Mouse (Mus musculus) left cerebral cortex, postnatal 4 days (tissue): ENCODE measurements around the gene Exoc5. TPM values are rescaled to one million over a fixed set of nuclear protein-coding genes. Genes with fewer than 3 reads are reported as not detected.
A peak's percentile ranks its signal among the peaks of the same experiment; 100 is the strongest.
"Not testable (repeated sequence)": the region's sequence is repeated elsewhere in the genome, so short reads cannot be mapped to it uniquely, and the experiment has no call there.

Experiments
- DNase-seq: peaks from one replicate; pipeline ENCODE4 v3.0.0-alpha.2; 2022
- intact Hi-C: fragments of 180-260 bp; cut with DNase I; formaldehyde crosslinking; loops from one replicate; pipeline ENCODE4 v1.15.1; 2025
- total RNA-seq, 2 experiments: library from RNA; stranded (reverse); gene quantifications; 2 replicates each; pipeline ENCODE4 v1.2.3; 2021

Exoc5 gene
- total RNA-seq = 10 to 100 TPM; 81.1 to 88.8 TPM

DNA sequence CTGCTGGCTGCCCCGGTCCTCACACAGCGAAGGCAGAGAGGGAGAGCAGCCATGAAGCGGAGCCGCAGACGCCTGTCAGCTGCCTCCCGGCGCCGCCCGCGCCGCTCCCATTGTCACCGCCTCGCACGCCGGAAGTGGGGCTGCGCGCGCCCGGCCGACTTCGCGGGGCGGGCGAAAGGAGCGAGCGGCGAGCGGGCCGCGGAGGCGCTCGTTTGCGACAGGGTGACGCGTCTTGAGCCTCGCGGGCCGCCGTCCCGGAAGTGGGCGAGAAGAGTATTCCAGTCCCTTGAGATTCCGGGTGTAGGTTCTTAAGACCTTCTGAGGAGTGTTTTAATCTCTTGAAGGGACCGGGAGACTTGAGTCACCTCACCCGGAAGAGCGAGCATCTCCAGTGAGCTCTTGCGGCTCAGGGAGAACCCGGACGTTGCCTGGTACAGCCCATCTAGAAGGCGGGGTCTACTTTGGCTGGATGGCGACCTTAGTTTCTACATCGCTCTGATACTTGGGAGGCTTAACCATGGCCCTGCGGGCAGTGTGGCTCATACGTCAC lies at the start of gene Exoc5:
Exoc5 (minus strand) TSS at position 380 of the 550 bp plus-strand sequence.
- DNase-seq = peak; percentile 97
- intact Hi-C loops = no loop called here

DNA sequence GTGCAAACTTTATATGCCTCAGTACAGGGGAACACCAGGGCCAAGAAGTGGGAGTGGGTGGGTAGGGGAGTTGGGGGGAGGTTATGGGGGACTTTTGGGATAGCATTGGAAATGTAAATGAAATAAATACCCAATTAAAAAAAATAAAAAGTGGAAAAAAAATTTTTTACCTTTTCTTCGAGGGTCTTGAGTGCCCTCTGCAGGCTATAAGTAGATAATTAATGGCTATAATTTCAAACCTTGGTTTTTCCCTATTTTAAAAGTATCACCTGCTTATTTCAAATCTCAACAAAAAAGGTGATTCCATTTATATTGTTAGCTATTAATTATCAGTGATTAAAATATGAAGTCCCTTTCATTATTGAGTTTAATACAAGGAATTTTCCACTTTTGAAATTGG lies 25.3 kb upstream of the Exoc5 start:
- intact Hi-C loops, DNase-seq: not testable (repeated sequence)

GRCm38 (mm10) chr14:49091277-49091676 lies 24.8 kb upstream of the Exoc5 start:
- no peak for DNase-seq
- intact Hi-C loops = no loop called here

DNA sequence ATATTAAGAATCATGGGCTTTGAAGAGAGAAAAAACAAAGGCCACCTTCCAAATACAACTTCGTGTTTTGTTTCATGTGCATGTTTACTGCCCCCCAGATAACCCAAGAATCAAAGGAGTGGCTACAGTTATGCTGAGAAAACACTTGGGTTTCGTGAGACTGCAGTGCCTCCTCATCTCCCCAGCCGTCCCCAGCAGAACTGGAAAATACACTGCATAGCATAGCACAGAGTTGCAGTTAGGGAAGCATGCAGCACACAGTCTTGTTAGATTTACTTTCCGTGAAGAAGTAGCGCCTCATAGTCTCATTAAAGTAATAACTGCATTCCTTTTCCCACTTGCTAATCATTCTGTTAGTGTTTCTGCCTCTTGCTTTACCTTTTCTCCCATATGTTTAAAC lies 23.6 kb upstream of the Exoc5 start:
- intact Hi-C loops = no loop called here

GRCm38 (mm10) chr14:49089461-49090058 lies 23.1 kb upstream of the Exoc5 start:
- intact Hi-C loops = no loop called here
- DNase-seq = no peak

More for the DNA sequence above, 23.6 kb upstream of the Exoc5 start:
- no peak for DNase-seq

DNA sequence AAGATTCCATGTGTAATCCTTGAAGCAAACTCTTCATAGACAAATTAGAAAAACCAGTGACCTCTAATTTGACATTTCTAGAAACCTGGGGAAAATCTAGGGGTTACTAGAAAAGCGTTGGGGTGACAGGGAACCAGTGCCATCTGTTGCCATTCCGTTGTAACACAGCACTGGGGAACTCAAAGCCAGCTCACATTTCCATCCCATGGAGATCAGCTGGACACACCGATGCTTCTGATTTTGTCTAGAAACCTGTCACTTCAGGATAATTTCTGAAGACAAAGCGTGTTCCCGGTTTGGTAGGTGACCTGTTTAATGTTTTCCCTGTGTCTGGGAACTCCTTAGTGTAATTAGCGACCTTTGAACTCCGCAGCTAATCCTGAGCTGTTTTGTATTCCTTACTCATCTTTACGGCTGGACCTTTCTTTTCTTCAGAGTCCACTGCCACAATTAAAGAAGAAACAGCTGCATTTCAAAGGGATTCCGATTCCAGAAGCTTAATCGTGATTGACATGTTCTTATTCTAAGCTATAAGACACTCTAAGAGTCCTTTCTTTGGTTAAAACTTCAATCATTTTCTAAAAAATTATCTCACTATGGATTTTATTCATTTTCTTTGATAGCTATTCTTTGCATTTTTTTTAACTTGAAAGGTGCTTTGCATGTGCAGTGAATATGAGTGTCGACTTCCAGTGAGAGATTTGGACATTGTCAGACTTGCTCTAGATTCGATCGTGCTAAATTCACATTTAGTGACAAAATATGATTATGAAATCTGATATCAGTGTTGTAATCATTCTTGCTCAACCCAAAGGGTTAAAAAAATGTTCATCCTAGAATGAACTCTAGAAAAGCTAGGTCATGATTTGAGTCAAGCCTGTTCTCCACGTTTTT lies 21.9 kb upstream of the Exoc5 start:
- DNase-seq = no peak
- intact Hi-C loops = no loop called here

DNA sequence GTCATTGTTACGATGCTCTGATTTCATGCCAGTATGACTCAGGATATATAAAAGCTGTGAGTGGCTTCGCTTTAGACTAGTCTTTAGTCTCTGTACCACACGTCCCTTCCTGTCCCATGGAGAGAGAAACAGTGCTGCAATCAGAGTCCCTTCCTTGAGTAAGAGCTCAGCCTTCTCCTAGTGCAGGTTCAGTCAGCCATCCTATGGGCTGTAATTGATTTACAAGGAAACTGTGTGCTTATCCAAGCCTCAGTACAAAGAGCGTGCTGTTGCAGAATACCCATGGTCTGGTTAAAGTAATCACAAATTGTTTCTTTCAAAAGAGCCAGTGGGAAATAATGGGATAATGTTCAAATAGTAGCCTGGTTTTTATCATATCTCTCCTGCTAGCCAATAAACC lies 20.1 kb upstream of the Exoc5 start:
- no peak for DNase-seq

DNA sequence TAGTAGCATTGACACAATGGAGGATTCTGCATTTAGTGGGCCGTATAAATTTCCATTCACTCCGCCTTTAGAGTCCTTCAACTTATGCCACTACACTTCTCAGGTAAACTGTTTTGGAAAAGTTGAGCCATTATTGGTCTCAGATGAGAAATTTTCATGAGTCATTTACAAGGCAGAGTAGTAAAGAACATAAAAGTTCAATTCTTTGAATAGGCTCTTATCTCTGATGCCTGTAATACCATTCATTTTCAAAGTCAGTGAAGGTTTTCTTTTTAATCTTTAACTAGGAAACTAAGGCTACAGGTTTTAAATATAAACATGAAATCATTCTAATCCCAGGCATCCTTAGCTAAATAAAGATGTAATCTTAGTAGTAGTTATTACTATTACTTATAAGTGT lies 12.4 kb upstream of the Exoc5 start:
- no peak for DNase-seq
- intact Hi-C loops = no loop called here

More for the DNA sequence above, 20.1 kb upstream of the Exoc5 start:
- intact Hi-C loops = no loop called here

GRCm38 (mm10) chr14:49074361-49074760 lies 7.9 kb upstream of the Exoc5 start:
- no peak for DNase-seq
- intact Hi-C loops = no loop called here

GRCm38 (mm10) chr14:49073896-49074295 lies 7.4 kb upstream of the Exoc5 start:
- no peak for DNase-seq
- intact Hi-C loops = no loop called here

DNA sequence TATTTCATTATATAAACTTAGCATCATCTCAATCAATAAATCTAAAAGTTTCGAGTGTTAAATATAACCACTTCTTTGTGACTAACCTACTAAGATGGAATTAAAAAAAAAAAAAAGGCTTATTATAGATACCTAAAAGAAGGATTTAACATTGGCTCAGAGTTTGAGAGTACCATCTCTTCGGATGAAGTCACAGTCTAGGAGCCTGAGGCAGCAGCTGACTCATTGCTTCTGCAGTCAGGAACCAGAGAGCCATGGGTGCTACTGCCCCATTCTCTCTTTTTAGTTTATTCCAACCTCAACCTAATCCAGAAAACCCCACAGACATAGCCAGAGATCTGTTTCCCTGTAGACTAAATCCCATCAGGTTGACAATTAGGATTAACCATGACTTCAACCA lies 6.4 kb upstream of the Exoc5 start:
- intact Hi-C loops = no loop called here
- no peak for DNase-seq

- DNase-seq = peak; percentile 44
- intact Hi-C loops = no loop called here
Measured at GRCm38 (mm10) chr14:49065529-49066273, 752 bp downstream of the Exoc5 start, which contains the start of gene Ap5m1. Ap5m1 (plus strand) TSS chr14:49066097.

GRCm38 (mm10) chr14:49063838-49064237 lies 2.6 kb downstream of the Exoc5 start:
- no peak for DNase-seq
- intact Hi-C loops = no loop called here

DNA sequence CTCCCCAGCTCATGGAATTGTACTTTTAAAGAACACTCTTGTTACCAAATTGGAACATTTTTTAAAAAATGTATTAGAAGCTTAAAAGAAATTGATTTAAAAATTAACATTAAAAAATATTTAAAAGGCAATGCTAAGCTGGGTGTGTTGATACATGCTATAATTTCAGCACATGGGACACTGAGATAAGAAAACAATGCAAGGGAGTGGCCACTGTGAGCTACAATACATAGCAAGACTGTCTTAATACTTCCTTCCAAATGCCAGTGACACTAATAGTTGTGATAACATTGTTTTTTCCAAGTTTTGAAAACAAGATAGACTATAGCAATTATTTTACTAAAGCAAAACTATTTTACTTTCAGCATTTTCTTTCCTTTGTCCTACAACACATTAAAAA lies 17.0 kb downstream of the Exoc5 start:
- intact Hi-C loops = no loop called here
- no peak for DNase-seq

GRCm38 (mm10) chr14:49045610-49046009 lies 20.8 kb downstream of the Exoc5 start:
- DNase-seq = no peak
- intact Hi-C loops = no loop called here

DNA sequence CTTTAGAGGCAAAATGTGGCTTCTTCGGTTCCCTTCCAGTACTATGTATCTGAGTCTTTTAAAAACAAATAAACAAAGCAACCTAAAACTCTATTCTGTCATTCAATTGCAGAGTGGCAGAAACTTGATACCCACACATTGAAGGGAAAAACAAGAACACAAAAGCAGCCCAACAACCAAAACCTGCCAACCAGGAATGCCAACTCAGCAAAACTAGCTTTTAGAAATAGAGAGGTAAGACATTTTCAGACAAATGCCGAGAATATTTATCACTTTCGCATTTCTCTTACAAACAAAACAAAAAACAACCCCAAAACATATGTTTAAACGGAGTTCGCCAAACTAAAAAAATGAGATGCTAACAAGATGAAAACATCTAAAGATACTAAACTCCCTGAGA lies 37.5 kb downstream of the Exoc5 start:
- intact Hi-C loops = loop anchor here (10.0 kb wide), 1 partner anchor 146 kb away; the partner anchor contains the start of gene Naa30

DNA sequence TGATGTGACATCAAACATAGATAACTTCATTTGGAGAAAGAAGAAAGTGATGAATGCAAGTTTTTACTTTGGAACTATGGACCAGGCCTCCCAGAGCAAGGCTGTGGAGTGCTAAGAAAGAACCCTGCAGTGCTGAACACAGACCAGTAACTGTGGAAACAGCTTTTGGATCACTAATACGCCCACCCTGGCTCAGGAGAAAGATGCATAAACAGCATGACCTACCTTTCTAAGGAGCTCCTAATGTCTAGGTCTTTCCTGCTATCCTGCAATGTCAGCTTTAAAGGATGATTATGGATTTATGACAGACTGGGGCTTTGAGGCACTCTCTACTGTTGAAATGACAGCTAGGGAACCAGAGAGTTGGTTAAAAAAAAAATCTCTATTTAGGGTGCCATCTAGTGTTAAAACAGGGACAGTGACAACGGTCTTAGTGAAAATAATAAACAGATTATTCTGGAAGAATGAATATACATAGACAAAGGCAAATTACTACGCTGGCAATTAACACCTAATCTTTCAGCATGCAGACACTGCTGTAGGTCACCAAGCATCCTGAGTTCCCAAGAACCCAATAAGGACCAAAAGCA lies 38.6 kb downstream of the Exoc5 start:
- intact Hi-C loops = loop anchor here (10.0 kb wide), 1 partner anchor 147 kb away; the partner anchor contains the start of gene Naa30
- no peak for DNase-seq

More for the DNA sequence above, 37.5 kb downstream of the Exoc5 start:
- no peak for DNase-seq

GRCm38 (mm10) chr14:49027040-49027778 lies 39.2 kb downstream of the Exoc5 start:
- intact Hi-C loops = loop anchor here (10.0 kb wide), 1 partner anchor 148 kb away; the partner anchor contains the start of gene Naa30
- DNase-seq = no peak

- intact Hi-C loops = loop anchor here (10.0 kb wide), 1 partner anchor 155 kb away; the partner anchor contains the start of gene Naa30
- DNase-seq = no peak
Measured at GRCm38 (mm10) chr14:49019765-49020164, 46.7 kb downstream of the Exoc5 start.
